Mouse (Mus musculus): Measurements from ENCODE around the gene Copz2.

DNA sequence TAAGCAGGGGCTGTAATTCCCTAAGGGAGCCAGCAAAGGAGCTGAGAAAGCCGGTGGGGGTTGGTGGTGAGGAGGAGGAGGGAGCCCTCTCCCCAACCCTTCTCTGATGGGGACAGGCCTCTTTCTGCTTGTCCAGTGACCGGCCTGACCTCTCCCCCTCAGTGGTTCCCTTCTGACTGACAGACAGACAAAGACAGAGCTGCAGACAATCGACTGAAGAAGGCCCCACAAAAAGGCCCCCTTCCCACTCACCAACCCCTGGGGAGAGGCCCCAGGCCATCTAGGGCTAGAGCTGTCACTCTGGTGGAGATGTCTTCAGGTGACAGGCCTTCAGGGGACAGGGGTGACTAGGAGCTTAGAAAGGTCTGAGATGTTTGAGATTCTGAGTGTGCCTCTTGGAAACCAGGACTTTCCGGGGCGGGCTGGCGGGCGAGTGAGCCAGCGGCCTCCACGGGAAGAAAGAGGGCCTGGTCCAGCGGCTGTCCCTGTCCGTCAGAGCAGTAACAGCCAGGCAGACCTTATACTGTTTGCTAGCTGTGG, 24.0 kb downstream of the Copz2 start:
- no peak for TF ChIP-seq POLR2A (IDR thresholded peaks at IDR 0.05; ENCODE audit: low read depth, low read length)
- no peak for TF ChIP-seq CTCF (IDR thresholded peaks at IDR 0.05; ENCODE audit: extremely low read depth, insufficient read length, insufficient replicate concordance, low read depth, low read length)

All from small intestine, adult 2 months (tissue).